Mouse (Mus musculus) liver, postnatal 0 days (tissue): ENCODE measurements at regions not wholly inside any gene's neighbourhood (a gene's known extent, or its start where the extent isn't known, plus 50 kb on each side); places are given as distances from the start of the nearest gene placed in this dataset.

Experiments used
- CTCF ChIP-seq: sonication (generic); IDR thresholded peaks from 2 replicates; pipeline ENCODE4 v1.5.1; 2016; ENCODE audit warnings: antibody characterized with exemption, low read depth
- EP300 ChIP-seq: IDR thresholded peaks from 2 replicates; pipeline ENCODE4 v1.6.1; 2016; ENCODE audit warnings: antibody characterized with exemption, low read depth, mild to moderate bottlenecking

DNA sequence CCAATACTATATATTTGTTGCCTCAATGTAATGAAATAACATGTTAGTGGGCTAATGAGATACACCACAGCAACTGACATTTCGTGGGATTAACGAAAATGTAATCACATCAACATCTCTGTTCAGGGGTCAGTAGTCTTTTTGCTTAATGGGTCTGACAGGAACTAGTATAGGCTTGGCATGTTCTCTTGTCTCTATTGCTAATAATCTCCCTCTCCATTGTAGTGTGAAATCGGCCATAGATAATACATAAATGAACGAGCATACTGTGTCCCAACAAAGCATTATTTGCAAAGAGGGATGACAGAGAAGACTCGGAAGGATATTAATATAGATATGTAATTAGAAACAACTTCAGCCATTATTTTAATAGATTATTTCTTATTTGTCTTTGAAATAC is 234.5 kb upstream of the Dach1 start:
- TF ChIP-seq CTCF (no peak), EP300 (no peak)
